Mouse (Mus musculus) intestine, postnatal 0 days (tissue): ENCODE results near the gene Olfr1036. TPM values are rescaled to one million over a fixed set of nuclear protein-coding genes. Genes with fewer than 3 reads are reported as not detected.
"Not testable (repeated sequence)": the region's sequence is repeated elsewhere in the genome, so short reads cannot be mapped to it uniquely, and the experiment has no call there.

Experiments used
- ATAC-seq: fragments of 200-750 bp; cut with Nextera tagmentation; 2 replicates; pipeline ENCODE4 v1.8.0; 2017; ENCODE audit warnings: mild to moderate bottlenecking, moderate TSS enrichment, moderate library complexity
- H3K27ac ChIP-seq: fragments of 300-500 bp; sonication (generic); 2 replicates; pipeline ENCODE4 v1.5.1; 2014; ENCODE audit warnings: mild to moderate bottlenecking, low read depth, low read length, moderate library complexity
- H3K27me3 ChIP-seq: fragments of 300-500 bp; sonication (generic); replicated peaks from 2 replicates; pipeline ENCODE4 v1.6.1; 2014; ENCODE audit warnings: low read length, mixed read lengths; ENCODE audit not compliant: control insufficient read depth, insufficient read depth
- H3K36me3 ChIP-seq: fragments of 300-500 bp; sonication (generic); 2 replicates; pipeline ENCODE4 v1.6.1; 2014; ENCODE audit warnings: mild to moderate bottlenecking, moderate library complexity; ENCODE audit not compliant: control insufficient read depth, insufficient read depth
- H3K4me1 ChIP-seq: fragments of 300-500 bp; sonication (generic); replicated peaks from 2 replicates; pipeline ENCODE4 v1.6.1; 2014; ENCODE audit warnings: antibody characterized with exemption, low read length, mixed read lengths; ENCODE audit not compliant: control insufficient read depth, insufficient read depth
- H3K4me2 ChIP-seq: fragments of 300-500 bp; sonication (generic); replicated peaks from 2 replicates; pipeline ENCODE4 v1.6.1; 2014; ENCODE audit warnings: low read depth, mild to moderate bottlenecking, moderate library complexity
- H3K4me3 ChIP-seq: fragments of 300-500 bp; sonication (generic); 2 replicates; pipeline ENCODE4 v1.5.1; 2014; ENCODE audit warnings: low read depth, low read length
- H3K9ac ChIP-seq: fragments of 300-500 bp; sonication (generic); 2 replicates; pipeline ENCODE4 v1.6.1; 2014; ENCODE audit warnings: mild to moderate bottlenecking, low read depth, low read length
- H3K9me3 ChIP-seq: fragments of 300-500 bp; sonication (generic); 2 replicates; pipeline ENCODE4 v1.6.1; 2016; ENCODE audit warnings: mixed run types; ENCODE audit not compliant: control insufficient read depth
- CTCF ChIP-seq: sonication (generic); IDR thresholded peaks from 2 replicates; pipeline ENCODE4 v1.5.1; 2016; ENCODE audit warnings: low read depth, mild to moderate bottlenecking, control low read depth, antibody characterized with exemption, moderate library complexity
- WGBS: fragments of 180-500 bp; shearing (Covaris S2); extraction: QIAGEN DNeasy Blood & Tissue Kit; methylation state at CpG from one replicate; pipeline ENCODE4 v1.1.7; 2014; 5-methylcytosine and 5-hydroxymethylcytosine counted together
- polyA plus RNA-seq: library from polyadenylated mRNA; unstranded; fragments of >200 nt; fragmentation: Nextera tagmentation; extraction: Ambion mirVana; gene quantifications from 2 replicates; pipeline ENCODE4 v1.2.1, GENCODE M21; 2015

The Olfr1036 gene
- polyA plus RNA-seq = not detected in 2 replicates

DNA sequence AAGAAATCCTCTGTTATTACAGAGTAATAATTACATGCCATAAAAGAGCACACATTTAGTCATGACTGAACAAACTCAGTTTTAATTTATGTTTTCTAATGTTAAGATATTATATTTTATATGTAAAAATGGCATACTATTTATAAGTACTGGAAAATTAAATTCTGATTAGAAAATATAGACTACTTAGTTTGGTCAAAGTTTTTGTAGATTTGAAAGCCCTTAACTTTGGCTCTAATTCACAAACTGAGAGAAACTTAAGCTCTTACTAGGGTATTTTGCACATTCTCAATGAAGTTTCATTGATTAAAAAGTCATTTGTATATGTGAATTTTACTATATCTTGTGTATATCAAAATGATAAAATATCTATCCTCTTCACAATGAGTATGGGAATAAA, at the start of gene Olfr1036:
Gene Olfr1036, plus strand, starts transcription at position 301 of the 400 bp plus-strand sequence.
- not testable (repeated sequence) for H3K9ac ChIP-seq, H3K27ac ChIP-seq, H3K4me3 ChIP-seq, H3K9me3 ChIP-seq, H3K36me3 ChIP-seq, H3K4me2 ChIP-seq, ATAC-seq, H3K4me1 ChIP-seq, H3K27me3 ChIP-seq

DNA sequence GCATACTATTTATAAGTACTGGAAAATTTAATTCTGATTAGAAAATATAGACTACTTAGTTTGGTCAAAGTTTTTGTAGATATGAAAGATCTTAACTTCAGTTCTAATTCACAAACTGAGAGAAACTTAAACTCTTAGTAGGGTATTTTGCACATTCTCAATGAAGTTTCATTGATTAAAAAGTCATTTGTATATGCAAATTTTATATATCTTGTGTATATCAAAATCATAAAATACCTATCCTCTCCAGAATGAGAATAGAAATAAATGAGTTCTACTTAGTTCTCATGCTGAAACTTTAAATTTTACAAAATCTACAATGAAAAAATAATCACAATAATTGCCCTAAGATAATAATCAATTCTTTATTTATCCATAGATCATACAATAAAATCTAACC, 28.2 kb upstream of the Olfr1036 start, which contains the start of gene Olfr1034:
Gene Olfr1034, plus strand, starts transcription at position 301 of the 400 bp plus-strand sequence.
- Histone ChIP-seq H3K27me3 (no peaks in the 10 kb centered on the region), H3K4me1 (no peaks in the 10 kb centered on the region), H3K9ac (no peak within 1 kb of the TSS), H3K4me3 (no peak within 1 kb of the TSS), H3K9me3 (no peaks in the 10 kb centered on the region), H3K27ac (no peak within 1 kb of the TSS), H3K4me2 (no peak within 1 kb of the TSS), H3K36me3 (no peaks in the 10 kb centered on the region)
- TF ChIP-seq CTCF = no peak
- ATAC-seq = no peak

DNA sequence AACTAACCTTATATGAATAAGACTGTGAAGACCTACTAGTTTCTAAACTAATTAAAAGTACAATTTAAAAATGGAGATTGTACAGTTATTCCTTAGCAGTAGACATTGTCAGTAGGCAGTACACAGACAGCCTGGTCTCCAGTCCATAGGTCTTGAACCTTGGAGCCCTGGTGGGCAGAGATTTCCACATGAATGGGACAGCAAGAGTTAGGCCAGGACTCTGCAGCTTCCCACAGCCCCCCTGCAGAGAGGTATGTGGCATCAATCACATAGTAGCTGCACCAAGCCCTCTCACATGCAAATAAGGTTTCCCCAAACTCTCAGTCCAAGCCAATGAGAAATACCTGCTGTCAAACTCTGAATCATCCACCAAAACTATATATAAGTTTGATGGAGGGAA, 23.0 kb upstream of the Olfr1036 start:
- H3K27ac ChIP-seq, H3K9me3 ChIP-seq, H3K4me2 ChIP-seq, H3K9ac ChIP-seq, H3K4me3 ChIP-seq, ATAC-seq, H3K27me3 ChIP-seq, H3K36me3 ChIP-seq, H3K4me1 ChIP-seq: not testable (repeated sequence)

DNA sequence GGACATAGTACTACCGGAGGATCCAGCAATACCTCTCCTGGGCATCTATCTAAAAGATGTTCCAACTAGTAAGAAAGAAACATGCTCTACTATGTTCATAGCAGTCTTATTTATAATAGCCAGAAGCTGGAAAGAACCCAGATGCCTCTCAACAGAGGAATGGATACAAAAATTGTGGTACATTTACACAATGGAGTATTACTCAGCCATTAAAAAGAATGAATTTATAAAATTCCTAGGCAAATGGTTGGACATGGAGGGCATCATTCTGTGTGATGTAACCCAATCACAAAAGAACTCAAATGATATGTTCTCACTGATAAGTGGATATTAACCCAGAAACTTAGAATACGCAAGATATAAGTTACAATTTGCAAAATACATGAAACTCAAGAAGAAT, 10.0 kb upstream of the Olfr1036 start:
- not testable (repeated sequence) for H3K9ac ChIP-seq, H3K9me3 ChIP-seq, H3K4me2 ChIP-seq, H3K27me3 ChIP-seq, ATAC-seq, H3K27ac ChIP-seq, H3K36me3 ChIP-seq, H3K4me1 ChIP-seq, H3K4me3 ChIP-seq
- 98% methylated on average over 2 of the region's 2 CpGs for WGBS

DNA sequence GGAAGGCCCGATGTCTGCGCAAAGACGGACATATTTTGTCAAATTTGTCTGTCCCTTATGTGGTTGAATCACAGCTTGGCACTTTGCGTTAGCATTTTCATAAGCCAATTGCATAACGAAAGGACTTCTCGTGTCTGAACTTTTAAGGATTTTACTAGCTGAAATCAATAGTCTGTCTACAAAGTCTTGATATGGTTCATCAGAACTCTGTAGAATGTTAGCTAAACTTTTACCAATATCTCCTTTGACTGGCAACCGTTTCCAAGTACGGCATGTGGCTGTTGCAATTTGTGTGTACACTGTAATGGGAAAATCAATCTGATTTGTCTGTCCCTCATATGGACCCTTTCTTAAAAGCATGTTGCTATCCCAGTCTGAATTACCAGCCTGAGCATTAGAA, 3.6 kb upstream of the Olfr1036 start:
- Histone ChIP-seq H3K36me3 (no peaks in the 10 kb centered on the region), H3K4me2 (no peak overlapping the region), H3K4me3 (no peak overlapping the region), H3K27ac (no peak overlapping the region), H3K9ac (no peak overlapping the region), H3K9me3 (no peaks in the 10 kb centered on the region), H3K27me3 (no peaks in the 10 kb centered on the region), H3K4me1 (no peaks in the 10 kb centered on the region)
- no peak for TF ChIP-seq CTCF
- WGBS = 71% methylated on average over 8 of the region's 8 CpGs
- no peak for ATAC-seq

DNA sequence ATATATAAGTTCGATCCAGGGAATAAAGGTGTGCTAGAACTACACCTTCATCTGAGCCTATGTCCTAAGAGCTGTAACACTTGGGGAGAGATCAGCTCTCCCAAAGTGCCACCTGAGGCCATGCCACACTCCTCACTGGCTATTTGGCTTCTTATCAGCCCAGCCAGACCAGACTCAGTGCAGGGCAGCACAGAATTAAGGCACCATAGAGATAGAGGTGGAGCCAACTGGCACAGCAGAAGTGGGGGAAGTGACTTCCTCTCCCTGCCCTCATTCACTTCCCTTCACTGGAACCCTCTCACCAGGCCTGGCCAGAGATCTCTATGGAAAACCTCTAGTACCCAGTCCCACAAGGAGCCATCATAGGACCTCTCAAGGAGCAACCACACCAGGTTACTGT, 6.7 kb downstream of the Olfr1036 start:
- 71% methylated on average over 1 of the region's 1 CpGs for WGBS
- H3K9ac ChIP-seq, H3K27ac ChIP-seq, ATAC-seq, H3K36me3 ChIP-seq, H3K4me3 ChIP-seq, H3K9me3 ChIP-seq, H3K27me3 ChIP-seq, H3K4me1 ChIP-seq, H3K4me2 ChIP-seq: not testable (repeated sequence)

DNA sequence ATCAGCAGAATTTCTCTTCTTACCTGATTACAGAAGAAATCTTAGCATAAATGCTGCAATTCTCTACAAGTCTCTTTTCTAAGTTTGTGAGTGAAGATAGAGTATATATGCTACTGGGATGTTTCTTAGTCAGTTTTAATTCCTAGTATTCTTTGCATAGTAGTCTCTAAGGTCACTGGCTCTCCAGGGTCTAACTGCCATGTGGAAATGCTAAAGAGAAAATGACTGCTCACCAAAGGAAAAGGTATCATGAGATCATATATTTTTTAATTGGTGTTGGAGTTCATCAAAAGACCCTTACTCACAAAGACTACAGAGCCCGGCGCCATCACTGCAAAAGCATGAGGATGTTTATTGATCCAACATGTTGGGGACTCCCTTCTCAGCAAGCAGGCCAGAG, 13.5 kb downstream of the Olfr1036 start, which contains the start of gene Olfr1037:
Gene Olfr1037, minus strand, starts transcription at position 101 of the 400 bp plus-strand sequence.
- no peaks in the 10 kb centered on the region for H3K36me3 ChIP-seq
- no peak within 1 kb of the TSS for H3K9ac ChIP-seq
- WGBS = 91% methylated on average over 2 of the region's 2 CpGs
- H3K4me3 ChIP-seq = no peak within 1 kb of the TSS
- no peaks in the 10 kb centered on the region for H3K4me1 ChIP-seq
- no peak within 1 kb of the TSS for H3K27ac ChIP-seq
- H3K9me3 ChIP-seq = no peaks in the 10 kb centered on the region
- no peaks in the 10 kb centered on the region for H3K27me3 ChIP-seq
- H3K4me2 ChIP-seq = no peak within 1 kb of the TSS
- ATAC-seq = no peak
- no peak for TF ChIP-seq CTCF

Other genes with a start within 250 kb of the Olfr1036 start
- gene Olfr1019, start 228.5 kb upstream of the Olfr1036 start, polyA plus RNA-seq = not detected in 2 replicates
- gene Olfr1020, start 227.0 kb upstream of the Olfr1036 start, polyA plus RNA-seq = not detected in 2 replicates
- gene Olfr1022, start 205.4 kb upstream of the Olfr1036 start, polyA plus RNA-seq = not detected in 2 replicates
- not detected in 2 replicates for gene Olfr1023, start 188.4 kb upstream of the Olfr1036 start, polyA plus RNA-seq
- not detected in 2 replicates for gene Olfr1024, start 168.9 kb upstream of the Olfr1036 start, polyA plus RNA-seq
- gene Olfr1025-ps1, start 158.8 kb upstream of the Olfr1036 start, polyA plus RNA-seq = not detected in 2 replicates
- gene Olfr1026, start 152.4 kb upstream of the Olfr1036 start, polyA plus RNA-seq = not detected in 2 replicates
- gene Olfr1028, start 123.6 kb upstream of the Olfr1036 start, polyA plus RNA-seq = not detected in 2 replicates
- not detected in 2 replicates for gene Olfr1029, start 100.1 kb upstream of the Olfr1036 start, polyA plus RNA-seq
- gene Olfr1030, start 94.7 kb upstream of the Olfr1036 start, polyA plus RNA-seq = not detected in 2 replicates
- not detected in 2 replicates for gene Olfr1031, start 83.7 kb upstream of the Olfr1036 start, polyA plus RNA-seq
- gene Olfr1032, start 68.5 kb upstream of the Olfr1036 start, polyA plus RNA-seq = not detected in 2 replicates
- gene Olfr1033, start 53.4 kb upstream of the Olfr1036 start, polyA plus RNA-seq = 1.3 and 1.5 TPM in 2 replicates
- gene Olfr1034, start 28.1 kb upstream of the Olfr1036 start, polyA plus RNA-seq = 0.03 TPM in 1 of 2 replicates, not detected in the other
- not detected in 2 replicates for gene Olfr1037, start 13.4 kb downstream of the Olfr1036 start, polyA plus RNA-seq
- not detected in 2 replicates for gene Olfr1039, start 61.9 kb downstream of the Olfr1036 start, polyA plus RNA-seq
- not detected in 2 replicates for gene Olfr1040, start 72.7 kb downstream of the Olfr1036 start, polyA plus RNA-seq
- gene Olfr1042, start 87.8 kb downstream of the Olfr1036 start, polyA plus RNA-seq = not detected in 2 replicates
- gene Olfr1043, start 93.5 kb downstream of the Olfr1036 start, polyA plus RNA-seq = not detected in 2 replicates
- not detected in 2 replicates for gene Olfr1044, start 103.8 kb downstream of the Olfr1036 start, polyA plus RNA-seq
- gene Olfr52, start 111.7 kb downstream of the Olfr1036 start, polyA plus RNA-seq = not detected in 2 replicates
- gene Olfr1045, start 129.0 kb downstream of the Olfr1036 start, polyA plus RNA-seq = not detected in 2 replicates
- not detected in 2 replicates for gene Olfr1046, start 145.3 kb downstream of the Olfr1036 start, polyA plus RNA-seq
- not detected in 2 replicates for gene Olfr1047, start 157.4 kb downstream of the Olfr1036 start, polyA plus RNA-seq
- not detected in 2 replicates for gene Olfr1048, start 166.3 kb downstream of the Olfr1036 start, polyA plus RNA-seq
- not detected in 2 replicates for gene Olfr1049, start 184.3 kb downstream of the Olfr1036 start, polyA plus RNA-seq
- not detected in 2 replicates for gene Olfr1051, start 205.1 kb downstream of the Olfr1036 start, polyA plus RNA-seq
- gene Olfr1052, start 218.5 kb downstream of the Olfr1036 start, polyA plus RNA-seq = not detected in 2 replicates
- not detected in 2 replicates for gene Olfr1053, start 241.3 kb downstream of the Olfr1036 start, polyA plus RNA-seq